Mouse (Mus musculus) ovary, postnatal 36 days (tissue): Measurements from ENCODE around the gene N4bp2l2.

Experiments used
- DNase-seq: peaks from one replicate; pipeline ENCODE4 v3.0.0; 2022; ENCODE audit warnings: low spot score, mixed read lengths

Gene N4bp2l2

DNA sequence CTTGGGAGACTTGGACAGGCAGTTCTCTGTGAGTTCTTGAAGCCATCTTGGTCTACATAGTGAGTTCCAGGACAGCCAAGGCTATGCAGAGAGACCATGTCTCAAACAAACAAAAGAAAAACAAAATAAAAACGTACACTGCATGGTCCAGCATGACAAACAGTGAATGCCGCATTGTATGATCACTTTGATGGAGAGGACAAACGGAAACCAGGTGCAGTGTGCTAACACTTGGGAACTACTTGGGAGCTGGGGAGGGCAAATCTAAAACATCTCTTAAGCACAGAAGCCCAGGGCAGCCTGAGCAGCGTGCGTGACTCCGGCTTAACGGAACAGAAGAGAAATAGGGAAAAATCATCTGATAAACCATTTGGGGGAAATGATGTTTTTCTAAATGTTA is 68.9 kb downstream of the N4bp2l2 start, which contains the start of gene N4bp2l1:
Gene N4bp2l1, minus strand, starts transcription at position 101 of the 400 bp plus-strand sequence.
- DNase-seq = no peak

DNA sequence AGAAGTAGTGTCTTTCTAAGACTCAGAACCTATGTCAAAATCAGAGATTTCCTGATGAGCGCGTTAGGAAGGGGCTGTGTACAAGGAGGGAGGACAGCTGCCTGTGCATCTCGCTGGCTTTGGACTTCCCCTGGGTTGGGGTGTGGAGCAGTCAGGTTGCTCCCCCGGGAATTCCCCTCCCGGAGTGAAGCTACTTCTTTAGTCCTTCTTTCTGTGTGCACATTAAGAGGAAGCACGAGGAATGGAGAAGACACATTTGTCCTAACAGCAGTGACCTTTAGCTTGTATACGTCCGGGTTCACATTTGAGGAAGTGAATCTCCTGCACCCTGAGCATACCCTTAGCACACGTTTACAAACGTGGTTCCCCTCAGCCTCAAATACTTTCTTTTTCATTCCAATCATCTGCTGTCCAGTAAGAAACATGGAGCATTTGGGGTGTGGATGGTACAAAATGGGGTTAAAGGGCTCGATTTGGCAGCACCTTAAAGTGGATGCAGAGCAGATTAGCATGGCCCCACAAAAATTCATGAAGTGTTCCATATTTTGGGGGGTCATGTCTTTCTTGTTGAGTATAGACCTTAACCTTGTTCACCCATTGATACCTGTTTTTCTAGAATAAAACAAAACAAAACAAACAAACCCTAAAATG is 70.5 kb downstream of the N4bp2l2 start:
- DNase-seq = no peak

DNA sequence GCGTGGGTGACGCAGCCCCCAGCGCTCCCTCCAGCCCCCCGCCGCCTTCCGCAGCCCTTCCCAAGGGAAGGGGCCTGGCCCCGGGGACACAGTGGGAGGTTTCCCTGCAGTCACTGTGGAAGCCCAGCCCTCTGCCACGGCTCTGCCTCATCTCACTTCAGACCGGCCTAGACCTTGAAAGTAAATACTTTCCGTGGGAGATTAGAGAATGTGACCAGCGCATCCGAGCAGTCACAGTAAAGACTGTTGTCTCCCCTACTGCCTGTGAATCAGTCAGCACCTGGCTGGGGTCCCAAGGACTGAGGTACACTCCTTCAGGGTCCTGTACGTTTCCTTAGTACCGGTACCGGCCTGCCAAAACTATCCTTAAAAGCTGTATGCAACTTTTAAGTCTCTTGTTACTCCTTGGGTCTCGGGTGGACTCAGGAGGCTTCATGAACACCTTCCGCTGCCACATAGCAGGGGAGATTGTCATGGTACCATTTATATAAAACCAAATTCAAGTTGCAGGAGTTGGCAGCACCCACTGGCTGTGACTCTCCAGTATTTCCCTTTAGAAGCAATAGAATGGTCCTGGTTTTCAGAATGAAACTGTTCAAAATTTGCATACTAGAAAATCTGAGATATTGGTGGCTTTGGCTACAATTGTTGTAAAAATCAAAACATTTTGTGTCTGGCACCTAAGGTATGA is 71.2 kb downstream of the N4bp2l2 start:
- no peak for DNase-seq

DNA sequence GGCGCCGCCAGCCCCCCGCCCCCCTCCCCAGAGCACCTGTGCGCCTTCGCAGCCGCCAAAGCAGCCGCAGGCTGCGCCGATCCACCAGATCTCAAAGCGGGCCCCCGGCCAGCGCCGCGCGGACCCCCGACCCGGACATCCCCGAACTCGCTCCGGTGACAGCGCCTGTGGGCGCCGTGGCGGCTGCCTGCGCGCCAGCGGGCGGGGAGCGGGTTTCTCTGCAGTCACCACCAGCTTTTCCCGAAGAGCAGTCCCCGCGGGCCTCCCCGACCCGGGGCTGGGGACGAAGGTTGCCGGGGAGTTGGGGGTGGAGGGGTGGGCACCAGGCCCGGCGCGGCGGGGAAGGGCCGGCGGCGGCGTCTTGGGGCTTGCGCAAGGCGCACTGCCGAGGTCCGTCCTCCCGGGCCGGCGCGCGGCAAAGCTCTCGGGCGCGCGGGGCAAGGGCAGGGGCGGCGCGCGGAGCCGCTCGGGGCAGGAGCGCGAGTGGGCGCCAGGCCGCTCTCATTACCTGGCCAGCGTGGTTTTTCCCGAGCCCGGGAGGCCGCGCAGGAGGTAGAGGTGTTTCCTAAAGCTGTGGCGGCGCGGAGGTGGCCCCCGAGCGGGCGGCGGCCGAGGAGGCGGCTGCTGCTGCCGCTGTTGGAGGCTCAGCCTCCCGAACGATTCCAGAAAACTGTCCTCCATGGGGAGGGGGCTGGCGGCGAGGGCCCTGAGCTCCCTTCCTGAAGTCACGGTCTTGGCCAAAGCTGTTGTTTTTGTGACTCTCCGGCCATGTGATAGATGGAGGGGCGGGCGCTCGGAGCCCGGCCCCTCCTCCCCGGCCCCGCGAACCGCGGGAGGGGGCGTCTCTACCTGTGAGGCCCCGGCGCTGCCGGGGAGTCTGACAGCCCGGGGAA is 72.0 kb downstream of the N4bp2l2 start:
- DNase-seq = peak; percentile 68

DNA sequence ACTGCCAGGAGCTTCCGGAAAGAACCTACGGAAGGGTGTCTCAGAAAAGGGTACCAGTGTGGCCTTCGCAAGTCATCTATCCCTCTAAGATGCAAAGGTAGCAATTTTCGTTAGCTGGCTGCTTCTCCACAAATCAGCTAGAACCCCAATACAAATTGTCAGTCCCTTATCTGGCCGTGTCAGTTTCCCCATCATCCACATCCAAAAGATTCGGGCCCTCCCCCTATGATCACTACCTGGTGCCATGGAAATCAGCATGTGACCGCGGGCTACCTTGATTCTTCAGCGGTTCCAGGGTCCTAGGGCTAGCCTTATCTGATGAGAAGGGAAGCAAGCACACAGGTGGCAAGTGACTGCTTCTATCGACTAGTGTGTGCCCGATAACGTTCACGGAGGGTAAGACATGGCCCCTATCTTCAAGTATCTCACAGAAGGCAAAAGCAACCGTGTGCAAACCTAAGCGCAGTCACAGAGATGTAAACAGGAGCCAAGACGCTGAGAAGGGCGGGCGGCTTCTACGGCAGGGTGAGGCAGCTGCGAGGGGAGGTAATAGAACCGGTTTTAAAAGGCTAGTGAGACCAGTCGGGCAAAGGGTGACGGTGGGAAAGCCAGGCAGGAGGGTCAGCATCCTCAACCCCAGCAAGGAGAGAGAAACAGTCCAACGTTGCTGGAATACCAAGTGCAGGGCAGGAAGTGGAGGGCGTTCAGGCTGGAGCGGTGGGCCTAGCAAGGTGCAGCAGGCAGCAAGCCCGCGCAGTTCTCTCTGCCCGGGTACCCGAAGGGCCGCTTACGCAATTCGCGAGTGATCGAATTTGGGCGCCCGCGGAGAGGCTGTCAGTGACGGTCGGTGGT is 72.9 kb downstream of the N4bp2l2 start:
- DNase-seq = peak; percentile 40

DNA sequence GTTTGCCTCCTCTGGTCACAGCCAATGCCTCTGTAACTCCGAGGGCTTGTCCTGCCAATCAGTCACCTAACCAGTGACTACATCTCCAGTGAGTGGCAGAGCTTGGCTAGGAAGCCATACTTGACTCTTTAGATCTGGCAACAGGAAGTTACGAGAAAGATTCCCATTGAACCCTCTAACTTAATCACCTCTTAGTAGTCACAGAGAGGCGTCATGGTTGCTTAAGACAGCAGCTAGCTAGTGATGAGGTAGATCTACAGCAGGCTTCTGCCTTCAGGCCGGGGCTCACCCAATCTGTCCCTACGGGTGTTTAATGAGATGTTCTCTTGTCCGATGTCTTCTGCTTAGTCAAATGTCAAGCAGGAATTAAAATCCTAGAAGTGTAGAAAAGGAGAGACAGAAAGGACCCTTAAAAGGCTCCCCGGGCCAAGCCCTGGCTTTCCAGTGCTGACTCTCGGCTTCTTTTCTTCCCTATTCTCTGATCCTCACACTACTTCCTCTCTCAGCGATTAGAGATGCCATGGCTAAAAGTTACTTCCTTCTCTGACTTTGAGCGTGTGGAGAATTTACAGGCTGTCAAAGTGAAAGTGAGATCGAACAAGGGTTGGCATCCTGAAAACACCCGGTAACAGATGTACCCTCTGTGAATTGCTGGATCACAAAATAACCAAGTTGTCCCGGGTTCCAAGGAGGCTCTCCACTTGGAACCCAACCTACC is 73.6 kb downstream of the N4bp2l2 start:
- DNase-seq = no peak

GRCm38 (mm10) chr5:150589945-150590344 is 76.0 kb downstream of the N4bp2l2 start:
- no peak for DNase-seq

- no peak for DNase-seq
Measured at GRCm38 (mm10) chr5:150584337-150584729, 81.7 kb downstream of the N4bp2l2 start.

DNA sequence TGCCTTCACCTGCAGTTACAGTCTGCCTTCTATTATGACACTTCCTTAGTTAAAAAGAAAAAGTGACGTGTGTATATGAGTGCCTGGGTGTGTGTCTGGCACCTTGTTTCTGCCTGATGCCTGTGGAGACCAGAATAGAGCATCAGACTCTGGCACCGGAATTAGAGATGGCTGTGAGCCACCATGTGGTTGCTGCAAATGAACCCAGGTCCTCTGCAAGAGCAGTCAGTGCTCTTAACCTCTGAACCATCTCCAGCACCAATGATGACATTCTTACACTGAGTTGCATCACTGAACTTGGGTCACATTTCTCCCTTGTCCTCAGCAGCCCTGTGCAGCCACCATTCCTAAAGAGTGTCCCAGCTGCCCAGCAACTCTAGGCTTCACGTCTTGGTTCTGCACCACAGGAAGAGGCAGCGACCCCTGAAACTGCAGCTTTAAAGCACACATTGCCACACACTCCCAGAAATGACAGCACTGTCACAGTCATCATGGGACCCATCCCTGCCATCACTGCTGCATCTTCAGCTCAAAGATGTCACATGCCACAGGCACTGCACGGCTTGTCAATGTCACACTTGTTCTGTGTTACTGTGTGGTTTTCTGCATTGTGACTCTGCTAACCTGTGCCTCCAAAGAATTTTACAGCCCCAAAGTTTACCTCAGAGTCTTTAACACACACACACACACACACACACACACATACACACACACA is 82.2 kb downstream of the N4bp2l2 start:
- DNase-seq = peak; percentile 27

DNA sequence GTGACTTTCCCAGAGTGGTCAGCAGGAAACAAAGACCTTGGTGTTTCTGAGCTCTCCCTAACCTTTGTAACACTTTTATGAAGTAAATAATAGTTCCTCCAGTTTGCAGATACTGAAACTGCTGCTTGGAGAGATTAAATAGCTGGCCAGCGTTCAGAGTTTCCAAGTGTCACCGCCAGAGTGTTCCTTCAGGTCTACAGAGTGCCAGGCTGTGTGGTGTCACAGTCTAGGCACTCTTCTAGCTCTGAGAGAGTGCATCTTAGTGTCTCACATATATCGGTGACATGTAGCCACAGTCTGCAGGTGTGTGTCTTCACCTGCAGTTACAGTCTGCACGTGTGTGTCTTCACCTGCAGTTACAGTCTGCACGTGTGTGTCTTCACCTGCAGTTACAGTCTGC is 82.8 kb downstream of the N4bp2l2 start:
- no peak for DNase-seq

DNA sequence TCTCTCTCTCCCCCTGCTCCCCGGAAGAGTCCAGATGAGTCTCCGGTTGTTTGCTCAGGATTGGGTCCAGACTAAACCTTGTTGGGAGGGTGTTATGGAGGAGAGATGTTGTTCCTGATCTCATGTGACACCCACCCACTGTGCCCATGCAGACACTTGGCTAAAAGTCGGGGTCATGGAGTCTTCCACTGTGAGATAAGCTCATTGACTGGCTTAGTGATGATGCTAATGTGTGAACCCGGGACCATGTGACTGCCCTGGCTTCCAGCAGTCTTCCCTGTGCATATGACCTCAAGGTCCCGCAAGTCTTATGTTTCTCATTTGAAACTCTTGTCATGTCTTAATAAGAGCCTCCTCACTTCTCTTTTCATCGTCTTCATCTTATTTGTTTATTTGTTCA is 84.8 kb downstream of the N4bp2l2 start:
- DNase-seq = peak; percentile 29

GRCm38 (mm10) chr5:150578613-150579171 is 87.3 kb downstream of the N4bp2l2 start:
- DNase-seq = no peak

DNA sequence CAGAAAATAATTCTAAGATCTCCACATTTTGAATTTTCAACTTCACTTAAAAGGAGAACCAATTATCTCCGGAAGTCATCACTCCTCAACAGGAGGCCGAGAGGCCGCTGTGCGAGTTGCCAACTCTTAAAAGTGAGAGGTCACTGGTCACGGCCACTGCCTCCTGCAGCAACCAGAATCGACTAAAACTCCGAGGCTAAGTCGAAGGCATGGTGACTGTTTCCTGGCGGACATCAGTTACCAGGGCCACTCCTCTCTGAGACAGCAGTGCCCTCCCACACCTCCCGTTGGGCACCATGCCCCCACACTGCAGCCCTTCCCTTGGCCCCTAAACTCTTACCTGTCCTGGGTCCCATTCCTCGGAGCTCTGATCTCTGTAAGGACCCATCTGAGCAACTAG is 89.2 kb downstream of the N4bp2l2 start:
- DNase-seq = no peak

- DNase-seq = no peak
Measured at GRCm38 (mm10) chr5:150574885-150575284, 91.1 kb downstream of the N4bp2l2 start.

GRCm38 (mm10) chr5:150574403-150574802 is 91.6 kb downstream of the N4bp2l2 start:
- no peak for DNase-seq

- DNase-seq = no peak
Measured at GRCm38 (mm10) chr5:150570496-150571219, 95.3 kb downstream of the N4bp2l2 start.

GRCm38 (mm10) chr5:150566971-150567370 is 99.0 kb downstream of the N4bp2l2 start:
- DNase-seq = no peak

GRCm38 (mm10) chr5:150566226-150566625 is 99.8 kb downstream of the N4bp2l2 start:
- no peak for DNase-seq

- no peak for DNase-seq
Measured at GRCm38 (mm10) chr5:150564426-150564825, 101.6 kb downstream of the N4bp2l2 start.
